Mouse (Mus musculus) embryonic stem cell, embryonic (primary cell): ENCODE measurements around the gene Gadd45a.

ENCODE experiments used
- CTCF ChIA-PET, 4 experiments: fragments of 300-600 bp in 2 of 4; fragments of 350-600 bp in 2 of 4; sonication (Branson Sonifier 250); formaldehyde crosslinking; loops; one replicate each; lab custom pipeline; 2022; ENCODE audit warnings: inconsistent platforms in 2 of 4; lab: Charles Lee
- POLR2A ChIA-PET, 4 experiments: fragments of 300-600 bp in 2 of 4; fragments of 350-600 bp in 2 of 4; sonication (Branson Sonifier 250); formaldehyde crosslinking; loops; one replicate each; lab custom pipeline; 2022; ENCODE audit warnings: antibody characterized with exemption in 4 of 4, inconsistent platforms in 1 of 4; lab: Charles Lee

The Gadd45a gene

GRCm38 (mm10) chr6:67032972-67033371, 4.3 kb downstream of the Gadd45a start:
- CTCF ChIA-PET = interaction anchor here in 1 of 4 experiments (0.6 kb wide), 1 partner anchor 454 kb away, joined by 3 read pairs; no protein-coding TSS in a partner anchor

GRCm38 (mm10) chr6:67032551-67032950, 4.7 kb downstream of the Gadd45a start:
- CTCF ChIA-PET = interaction anchor here in 1 of 4 experiments (0.6 kb wide), 1 partner anchor 454 kb away, joined by 3 read pairs; no protein-coding TSS in a partner anchor
- POLR2A ChIA-PET = interaction anchor here in 3 of 4 experiments (0.7 to 6.9 kb wide), 5 partner anchors 6 to 188 kb away, joined by 3 to 67 read pairs (median 18); no protein-coding TSS in a partner anchor

More at GRCm38 (mm10) chr6:67032972-67033371, 4.3 kb downstream of the Gadd45a start:
- POLR2A ChIA-PET = interaction anchor here in 3 of 4 experiments (0.5 to 6.9 kb wide), 10 partner anchors 7 to 281 kb away, joined by 3 to 71 read pairs (median 5); no protein-coding TSS in a partner anchor

- CTCF ChIA-PET = interaction anchor here in 1 of 4 experiments (0.6 to 1.5 kb wide), 3 partner anchors 46 to 151 kb away, joined by 3 to 6 read pairs (median 4); no protein-coding TSS in a partner anchor
Observed at GRCm38 (mm10) chr6:67030846-67031245, 6.4 kb downstream of the Gadd45a start.

GRCm38 (mm10) chr6:67030416-67030815, 6.8 kb downstream of the Gadd45a start:
- POLR2A ChIA-PET = interaction anchor here (0.6 to 3.0 kb wide), 23 partner anchors 9 to 1988 kb away, joined by 3 to 21 read pairs (median 3); partner anchors contain the start of gene Prdm5 (in 1 of the 4)
- CTCF ChIA-PET = interaction anchor here in 2 of 4 experiments (0.6 to 1.5 kb wide), 4 partner anchors 46 to 151 kb away, joined by 3 to 8 read pairs (median 5); no protein-coding TSS in a partner anchor

More at GRCm38 (mm10) chr6:67030846-67031245, 6.4 kb downstream of the Gadd45a start:
- POLR2A ChIA-PET = interaction anchor here (0.6 to 3.0 kb wide), 20 partner anchors 9 to 1989 kb away, joined by 3 to 21 read pairs (median 3); partner anchors contain the start of gene Prdm5 (in 1 of the 4)

- CTCF ChIA-PET = interaction anchor here in 2 of 4 experiments (0.6 to 1.5 kb wide), 2 partner anchors 45 to 139 kb away, joined by 6 to 8 read pairs; no protein-coding TSS in a partner anchor
- POLR2A ChIA-PET = interaction anchor here (0.6 to 3.0 kb wide), 23 partner anchors 8 to 1988 kb away, joined by 3 to 21 read pairs (median 3); partner anchors contain the start of genes Gadd45a (in 1 of the 4) and Prdm5 (in 1 of the 4)
Observed at GRCm38 (mm10) chr6:67029987-67030386, 7.3 kb downstream of the Gadd45a start.

- POLR2A ChIA-PET = interaction anchor here in 3 of 4 experiments (0.5 to 6.4 kb wide), 12 partner anchors 6 to 245 kb away, joined by 3 to 67 read pairs (median 4); partner anchors contain the start of gene Gadd45a (in 3 of the 3)
- CTCF ChIA-PET = interaction anchor here in 1 of 4 experiments (1.5 kb wide), 1 partner anchor 45 kb away, joined by 6 read pairs; no protein-coding TSS in a partner anchor
Observed at GRCm38 (mm10) chr6:67029312-67029950, 7.8 kb downstream of the Gadd45a start.

GRCm38 (mm10) chr6:67027438-67028142, 9.7 kb downstream of the Gadd45a start:
- ChIA-PET POLR2A (interaction anchor here (0.6 to 6.4 kb wide), 14 partner anchors 8 to 87 kb away, joined by 3 to 67 read pairs (median 4); partner anchors contain the start of gene Gadd45a (in 4 of the 4)), CTCF (interaction anchor here in 2 of 4 experiments (0.5 to 0.7 kb wide), 4 partner anchors 64 to 141 kb away, joined by 3 to 7 read pairs (median 3); no protein-coding TSS in a partner anchor)

GRCm38 (mm10) chr6:67026661-67027060, 10.6 kb downstream of the Gadd45a start:
- ChIA-PET POLR2A (interaction anchor here in 3 of 4 experiments (0.7 to 6.4 kb wide), 5 partner anchors 9 to 33 kb away, joined by 3 to 67 read pairs (median 7); partner anchors contain the start of gene Gadd45a (in 3 of the 3)), CTCF (no interaction called here)

- ChIA-PET CTCF (interaction anchor here in 1 of 4 experiments (0.9 to 1.0 kb wide), 2 partner anchors 13 to 14 kb away, joined by 3 read pairs; partner anchors contain the start of gene Gadd45a), POLR2A (interaction anchor here in 3 of 4 experiments (0.7 to 6.4 kb wide), 10 partner anchors 10 to 122 kb away, joined by 3 to 67 read pairs (median 4); partner anchors contain the start of gene Gadd45a (in 3 of the 3))
Observed at GRCm38 (mm10) chr6:67023729-67024128, 13.5 kb downstream of the Gadd45a start.

- POLR2A ChIA-PET = interaction anchor here in 2 of 4 experiments (1.0 to 1.7 kb wide), 3 partner anchors 9 to 16 kb away, joined by 3 to 4 read pairs (median 3); partner anchors contain the start of gene Gadd45a (in 1 of the 2)
- CTCF ChIA-PET = no interaction called here
Observed at GRCm38 (mm10) chr6:67021308-67021707, 15.9 kb downstream of the Gadd45a start.

- CTCF ChIA-PET = interaction anchor here in 1 of 4 experiments (1.3 kb wide), 1 partner anchor 17 kb away, joined by 3 read pairs; no protein-coding TSS in a partner anchor
- POLR2A ChIA-PET = interaction anchor here in 1 of 4 experiments (1.0 to 1.7 kb wide), 2 partner anchors 12 to 18 kb away, joined by 3 to 8 read pairs; partner anchors contain the start of gene Gadd45a
Observed at GRCm38 (mm10) chr6:67019001-67019400, 18.3 kb downstream of the Gadd45a start.

GRCm38 (mm10) chr6:67018365-67018764, 18.9 kb downstream of the Gadd45a start:
- ChIA-PET POLR2A (interaction anchor here in 3 of 4 experiments (1.0 to 1.7 kb wide), 4 partner anchors 10 to 21 kb away, joined by 3 to 8 read pairs (median 3); partner anchors contain the start of gene Gadd45a (in 1 of the 3)), CTCF (interaction anchor here in 1 of 4 experiments (1.3 kb wide), 1 partner anchor 18 kb away, joined by 3 read pairs; no protein-coding TSS in a partner anchor)

- CTCF ChIA-PET = interaction anchor here in 1 of 4 experiments (0.7 kb wide), 1 partner anchor 125 kb away, joined by 4 read pairs; no protein-coding TSS in a partner anchor
- POLR2A ChIA-PET = interaction anchor here in 3 of 4 experiments (0.7 to 3.5 kb wide), 7 partner anchors 9 to 201 kb away, joined by 3 to 24 read pairs (median 4); partner anchors contain the start of gene Gadd45a (in 3 of the 3)
Observed at GRCm38 (mm10) chr6:67016520-67017111, 20.6 kb downstream of the Gadd45a start.

- CTCF ChIA-PET = interaction anchor here in 1 of 4 experiments (0.7 kb wide), 1 partner anchor 124 kb away, joined by 4 read pairs; no protein-coding TSS in a partner anchor
- POLR2A ChIA-PET = interaction anchor here in 3 of 4 experiments (0.7 to 3.5 kb wide), 9 partner anchors 10 to 201 kb away, joined by 3 to 24 read pairs (median 3); partner anchors contain the start of gene Gadd45a (in 3 of the 3)
Observed at GRCm38 (mm10) chr6:67015739-67016519, 21.3 kb downstream of the Gadd45a start.

GRCm38 (mm10) chr6:67014679-67015075, 22.6 kb downstream of the Gadd45a start:
- POLR2A ChIA-PET = interaction anchor here in 2 of 4 experiments (0.9 to 3.5 kb wide), 2 partner anchors 22 kb away, joined by 3 to 24 read pairs; partner anchors contain the start of gene Gadd45a (in 1 of the 2)
- CTCF ChIA-PET = no interaction called here
